Mouse (Mus musculus): ENCODE results near the gene Cilp2. TPM values are rescaled to one million over a fixed set of nuclear protein-coding genes. Genes with fewer than 3 reads are reported as not detected.
A peak's percentile ranks its signal among the peaks of the same experiment; 100 is the strongest.

The Cilp2 gene
- total RNA-seq, 2 experiments from 2014 or later: not detected

DNA sequence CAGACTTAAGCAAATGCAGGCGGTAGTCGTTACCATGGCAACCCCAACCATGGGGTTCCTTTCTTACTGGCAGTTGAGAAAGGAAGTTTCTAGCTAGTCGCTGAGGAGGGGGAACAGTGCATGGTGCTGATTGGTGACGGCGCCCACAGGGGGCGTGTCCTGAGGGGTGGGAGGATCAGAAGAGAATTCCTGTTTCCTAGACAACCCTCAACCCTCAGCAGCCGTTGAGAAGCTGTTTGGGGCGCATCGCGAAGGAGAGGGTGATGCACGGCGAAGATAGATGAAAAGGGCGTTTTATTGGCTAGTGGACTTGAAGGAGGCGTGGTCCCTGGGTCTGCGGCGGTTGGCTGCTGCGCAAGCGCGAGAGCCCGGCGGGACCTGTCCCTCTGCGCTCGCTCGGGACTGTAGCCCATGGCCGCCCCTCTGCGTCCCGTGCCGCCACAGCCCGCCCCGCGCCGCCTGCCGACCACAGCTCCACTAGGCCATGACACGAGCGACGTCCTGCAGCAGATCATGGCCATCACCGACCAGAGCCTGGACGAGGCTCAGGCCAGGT lies 55.1 kb downstream of the Cilp2 start, which contains the start of gene Pbx4:
TSS of gene Pbx4 (plus strand) at position 194 of the 556 bp plus-strand sequence.
- ATAC-seq (replicated peaks; ENCODE audit: low FRiP score, low TSS enrichment, poor library complexity, severe bottlenecking): peak; percentile 91

Other genes with a start within 250 kb of the Cilp2 start
- 0.59 TPM in 1 of 2 replicates, not detected in the other for gene Zfp964, start 233.2 kb downstream of the Cilp2 start, total RNA-seq (2014; fragmentation: Nextera tagmentation)
- gene Zfp964, start 233.2 kb downstream of the Cilp2 start, total RNA-seq (2017): 0.61 and 1.2 TPM in 2 replicates
- gene Zfp869, start 177.0 kb downstream of the Cilp2 start, total RNA-seq (2014; fragmentation: Nextera tagmentation): 16.3 and 25.8 TPM in 2 replicates
- 21.5 and 42.9 TPM in 2 replicates for gene Zfp869, start 177.0 kb downstream of the Cilp2 start, total RNA-seq (2017)
- 6.0 and 6.7 TPM in 2 replicates for gene Zfp963, start 137.7 kb downstream of the Cilp2 start, total RNA-seq (2014; fragmentation: Nextera tagmentation)
- 5.0 and 7.4 TPM in 2 replicates for gene Zfp963, start 137.7 kb downstream of the Cilp2 start, total RNA-seq (2017)
- gene Gm20422, start 112.8 kb downstream of the Cilp2 start, total RNA-seq (2014; fragmentation: Nextera tagmentation): 1.3 TPM in 1 of 2 replicates, not detected in the other
- not detected in 2 replicates for gene Gm20422, start 112.8 kb downstream of the Cilp2 start, total RNA-seq (2017)
- 48.8 and 58.1 TPM in 2 replicates for gene Atp13a1, start 96.5 kb downstream of the Cilp2 start, total RNA-seq (2014; fragmentation: Nextera tagmentation)
- gene Atp13a1, start 96.5 kb downstream of the Cilp2 start, total RNA-seq (2017): 13.7 and 23.2 TPM in 2 replicates
- 26.3 and 29.8 TPM in 2 replicates for gene Zfp866, start 96.5 kb downstream of the Cilp2 start, total RNA-seq (2014; fragmentation: Nextera tagmentation)
- gene Zfp866, start 96.5 kb downstream of the Cilp2 start, total RNA-seq (2017): 23.4 and 25.7 TPM in 2 replicates
- 15.1 and 65.6 TPM in 2 replicates for gene Gmip, start 79.0 kb downstream of the Cilp2 start, total RNA-seq (2014; fragmentation: Nextera tagmentation)
- gene Gmip, start 79.0 kb downstream of the Cilp2 start, total RNA-seq (2017): 7.6 and 28.5 TPM in 2 replicates
- 2.1 and 2.4 TPM in 2 replicates for gene Lpar2, start 65.3 kb downstream of the Cilp2 start, total RNA-seq (2014; fragmentation: Nextera tagmentation)
- 0.28 and 0.38 TPM in 2 replicates for gene Lpar2, start 65.3 kb downstream of the Cilp2 start, total RNA-seq (2017)
- gene Pbx4, start 55.2 kb downstream of the Cilp2 start, total RNA-seq (2014; fragmentation: Nextera tagmentation): 65.9 and 72.8 TPM in 2 replicates
- gene Pbx4, start 55.2 kb downstream of the Cilp2 start, total RNA-seq (2017): 20.7 and 33.7 TPM in 2 replicates
- gene Tssk6, start 14.5 kb upstream of the Cilp2 start, total RNA-seq (2014; fragmentation: Nextera tagmentation): 1.4 TPM in 1 of 2 replicates, not detected in the other
- gene Tssk6, start 14.5 kb upstream of the Cilp2 start, total RNA-seq (2017): 0.15 TPM in 1 of 2 replicates, not detected in the other
- 110 and 122 TPM in 2 replicates for gene Ndufa13, start 14.9 kb upstream of the Cilp2 start, total RNA-seq (2014; fragmentation: Nextera tagmentation)
- gene Ndufa13, start 14.9 kb upstream of the Cilp2 start, total RNA-seq (2017): 91.6 and 99.6 TPM in 2 replicates
- gene Yjefn3, start 15.0 kb upstream of the Cilp2 start, total RNA-seq (2014; fragmentation: Nextera tagmentation): not detected in 2 replicates
- gene Yjefn3, start 15.0 kb upstream of the Cilp2 start, total RNA-seq (2017): not detected in 2 replicates
- 75.4 and 89.7 TPM in 2 replicates for gene Gatad2a, start 108.7 kb upstream of the Cilp2 start, total RNA-seq (2014; fragmentation: Nextera tagmentation)
- gene Gatad2a, start 108.7 kb upstream of the Cilp2 start, total RNA-seq (2017): 68.7 and 107 TPM in 2 replicates
- gene Mau2, start 155.0 kb upstream of the Cilp2 start, total RNA-seq (2014; fragmentation: Nextera tagmentation): 45.9 and 62.1 TPM in 2 replicates
- 33.4 TPM in 2 replicates for gene Mau2, start 155.0 kb upstream of the Cilp2 start, total RNA-seq (2017)
- 24.6 and 26.9 TPM in 2 replicates for gene Sugp1, start 155.1 kb upstream of the Cilp2 start, total RNA-seq (2014; fragmentation: Nextera tagmentation)
- 31.1 and 33.0 TPM in 2 replicates for gene Sugp1, start 155.1 kb upstream of the Cilp2 start, total RNA-seq (2017)
- gene Tm6sf2, start 185.2 kb upstream of the Cilp2 start, total RNA-seq (2014; fragmentation: Nextera tagmentation): 0.77 TPM in 1 of 2 replicates, not detected in the other
- not detected in 2 replicates for gene Tm6sf2, start 185.2 kb upstream of the Cilp2 start, total RNA-seq (2017)
- gene Hapln4, start 195.8 kb upstream of the Cilp2 start, total RNA-seq (2014; fragmentation: Nextera tagmentation): not detected in 2 replicates
- gene Hapln4, start 195.8 kb upstream of the Cilp2 start, total RNA-seq (2017): not detected in 2 replicates
- gene Ncan, start 233.2 kb upstream of the Cilp2 start, total RNA-seq (2014; fragmentation: Nextera tagmentation): not detected in 2 replicates
- gene Ncan, start 233.2 kb upstream of the Cilp2 start, total RNA-seq (2017): not detected in 2 replicates
- 41.3 and 47.8 TPM in 2 replicates for gene Nr2c2ap, start 243.6 kb upstream of the Cilp2 start, total RNA-seq (2014; fragmentation: Nextera tagmentation)
- 6.7 and 16.3 TPM in 2 replicates for gene Nr2c2ap, start 243.6 kb upstream of the Cilp2 start, total RNA-seq (2017)